Mouse (Mus musculus): ENCODE measurements around the gene Zkscan2. TPM values are rescaled to one million over a fixed set of nuclear protein-coding genes. Genes with fewer than 3 reads are reported as not detected.

Gene Zkscan2
- total RNA-seq, 2 experiments from 2014 or later: 14.3 to 18.8 TPM

DNA sequence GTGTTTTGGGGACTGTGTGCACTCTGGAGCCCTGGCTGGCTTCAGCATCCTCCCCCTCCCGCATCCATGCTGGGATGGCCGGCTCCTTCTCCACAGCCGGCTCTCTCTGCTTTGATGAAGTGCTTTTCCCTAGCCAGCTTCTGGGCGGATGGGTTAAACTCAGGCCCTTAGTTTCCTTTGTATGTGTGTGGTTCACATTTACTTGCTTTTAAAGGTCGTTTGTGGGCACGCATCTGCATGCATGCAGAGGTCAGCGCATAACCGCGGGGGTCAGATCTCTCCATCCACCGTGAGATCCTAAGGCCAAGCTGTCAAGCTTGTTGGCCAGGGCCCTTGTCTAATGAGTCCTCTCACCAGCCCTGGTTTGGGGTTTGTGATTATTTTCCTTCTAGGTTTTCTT is 50.6 kb downstream of the Zkscan2 start:
- DNase-seq (ENCODE audit: low spot score in 2 of 2): no peak
- intact Hi-C loops (cut with DNase I): no loop called here

- intact Hi-C loops (cut with DNase I): no loop called here
- DNase-seq (ENCODE audit: low spot score in 2 of 2): no peak
Measured at GRCm38 (mm10) chr7:123448794-123449193, 51.5 kb downstream of the Zkscan2 start.

DNA sequence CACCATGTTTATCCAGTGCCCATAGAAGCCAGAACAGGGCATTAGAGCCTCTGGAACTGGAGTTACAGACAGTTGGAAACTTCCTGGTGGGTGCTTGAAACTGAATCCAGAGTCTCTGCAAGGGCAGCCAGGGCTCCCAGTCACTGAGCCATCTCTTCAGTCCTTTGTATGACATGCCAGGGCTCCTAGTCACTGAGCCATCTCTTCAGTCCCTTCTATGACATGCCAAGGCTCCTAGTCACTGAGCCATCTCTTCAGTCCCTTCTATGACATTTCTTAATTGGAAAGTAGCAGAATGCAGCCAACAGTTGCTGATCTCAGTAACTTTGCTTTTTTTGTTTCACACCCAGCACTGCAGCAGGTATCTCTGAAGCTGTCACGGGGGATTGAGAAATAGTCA is 58.2 kb downstream of the Zkscan2 start:
- DNase-seq (ENCODE audit: low spot score in 2 of 2): no peak
- intact Hi-C loops (cut with DNase I): no loop called here

DNA sequence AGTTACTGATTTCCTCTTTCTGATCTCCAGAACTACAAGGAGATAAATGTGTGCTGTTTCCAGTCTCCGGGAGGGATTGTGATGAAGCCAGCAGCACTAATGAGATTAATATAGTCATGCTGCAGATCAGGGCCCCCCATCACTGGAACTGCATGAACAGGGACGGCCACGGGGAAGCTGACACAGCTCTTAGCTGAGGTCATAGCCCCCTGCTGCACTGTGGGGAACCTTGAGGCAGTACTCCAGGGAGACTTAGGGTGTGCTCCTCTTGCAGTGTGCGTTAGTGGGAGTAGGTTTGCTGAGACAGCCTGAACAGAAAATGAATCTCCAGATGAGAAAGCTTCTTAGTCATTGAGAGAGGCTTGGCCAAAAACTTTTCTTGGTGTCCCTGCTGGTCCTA is 69.0 kb downstream of the Zkscan2 start:
- intact Hi-C loops (cut with DNase I): no loop called here
- DNase-seq (ENCODE audit: low spot score in 2 of 2): no peak

GRCm38 (mm10) chr7:123430411-123430705 is 69.9 kb downstream of the Zkscan2 start:
- intact Hi-C loops (cut with DNase I): no loop called here
- DNase-seq (ENCODE audit: low spot score in 2 of 2): no peak

DNA sequence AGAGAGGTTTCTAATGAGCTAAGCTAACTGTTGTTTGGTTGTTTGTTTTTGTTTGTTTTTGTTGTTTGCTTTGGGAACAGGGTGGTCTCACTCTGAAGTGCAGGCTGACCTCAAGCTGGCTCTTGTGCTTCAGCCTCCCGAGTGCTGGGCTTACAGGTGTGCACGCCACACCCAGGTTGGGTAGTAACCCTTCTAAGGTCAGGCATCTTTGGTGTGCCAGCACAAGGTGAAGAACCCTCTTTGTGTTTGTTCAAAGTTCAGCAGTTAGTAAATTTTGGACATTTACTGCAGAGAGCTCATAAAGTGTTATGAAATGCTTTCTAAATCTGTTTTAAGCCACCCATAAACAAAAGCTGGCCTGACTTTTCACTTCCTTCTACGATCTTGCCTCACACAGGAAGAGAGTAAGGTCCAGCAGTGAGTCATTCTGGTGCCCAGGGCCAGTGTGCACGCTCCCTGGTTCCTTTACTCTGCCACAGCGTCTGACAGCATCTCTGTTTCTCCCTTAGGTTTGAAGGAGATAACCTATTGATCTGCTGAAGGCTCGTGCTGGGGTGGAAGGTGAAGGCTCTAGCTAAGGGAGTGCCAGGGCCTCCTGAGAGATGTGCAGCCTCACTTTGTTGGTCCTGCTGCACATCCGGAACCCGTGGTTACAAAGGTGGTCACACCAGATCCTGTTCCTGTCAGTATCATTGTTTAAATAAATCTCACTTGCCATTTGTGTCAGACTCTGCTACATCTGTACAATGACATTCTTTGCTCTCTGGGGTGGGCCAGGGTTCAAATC is 70.4 kb downstream of the Zkscan2 start:
- intact Hi-C loops (cut with DNase I): no loop called here

More for the DNA sequence above, 70.4 kb downstream of the Zkscan2 start:
- DNase-seq (ENCODE audit: low spot score in 2 of 2): no peak

Other genes with a start within 250 kb of the Zkscan2 start
- 10 to 100 TPM; 85.3 to 87.8 TPM for gene Lcmt1, start 130.7 kb downstream of the Zkscan2 start, total RNA-seq (2021)
- 10 to 100 TPM; 13.6 to 16.8 TPM for gene Arhgap17, start 130.5 kb downstream of the Zkscan2 start, total RNA-seq (2021)
- not detected for gene Aqp8, start 38.2 kb downstream of the Zkscan2 start, total RNA-seq (2021)

Measured in left cerebral cortex, postnatal 25 days (tissue).